Mouse (Mus musculus) liver, adult 2 months (tissue): ENCODE measurements around the gene Trpv2.

Experiments
- CTCF ChIP-seq: fragments of 200-500 bp; IDR thresholded peaks from 2 replicates; pipeline ENCODE4 v1.5.1; 2011; ENCODE audit warnings: low read depth, low read length, control low read depth
- POLR2A ChIP-seq: fragments of 200-500 bp; IDR thresholded peaks from 2 replicates; pipeline ENCODE4 v1.6.1; 2011; ENCODE audit warnings: low read length, control low read depth; ENCODE audit not compliant: insufficient read depth; ENCODE audit errors: extremely low read depth

- TF ChIP-seq CTCF: no peak
- TF ChIP-seq POLR2A: no peak
Observed at GRCm38 (mm10) chr11:62640378-62640777, 66.1 kb downstream of the Trpv2 start.
